Mouse (Mus musculus) lung, adult 2 months (tissue): ENCODE results near the gene Als2. TPM values are rescaled to one million over a fixed set of nuclear protein-coding genes. Genes with fewer than 3 reads are reported as not detected.
A peak's percentile ranks its signal among the peaks of the same experiment; 100 is the strongest.

ENCODE experiments used
- DNase-seq: peaks from one replicate; pipeline ENCODE4 v3.0.0; 2022
- H3K4me1 ChIP-seq: fragments of 200-500 bp; 2 replicates; pipeline ENCODE4 v1.6.1; 2011; ENCODE audit warnings: low read length; ENCODE audit not compliant: control insufficient read depth, insufficient read depth
- H3K4me3 ChIP-seq: fragments of 200-500 bp; replicated peaks from 2 replicates; pipeline ENCODE3; 2011; ENCODE audit warnings: low read depth, mild to moderate bottlenecking, control low read depth, low read length; ENCODE audit errors: extremely low read depth
- CTCF ChIP-seq: fragments of 200-500 bp; IDR thresholded peaks from 2 replicates; pipeline ENCODE4 v1.5.1; 2011; ENCODE audit warnings: mild to moderate bottlenecking, low read length, control low read depth; ENCODE audit not compliant: insufficient read depth
- POLR2A ChIP-seq: fragments of 200-500 bp; IDR thresholded peaks from 2 replicates; pipeline ENCODE4 v1.6.1; 2011; ENCODE audit warnings: low read depth, mild to moderate bottlenecking, control low read depth, low read length, borderline replicate concordance; ENCODE audit errors: extremely low read depth
- WGBS: fragments of 180-500 bp; shearing (Covaris S2); methylation state at CpG from one replicate; pipeline ENCODE4 v1.1.7; 2018; 5-methylcytosine and 5-hydroxymethylcytosine counted together
- polyA plus RNA-seq: library from polyadenylated mRNA; depleted of rRNA; stranded (reverse); fragments of >200 nt; gene quantifications from 2 replicates; pipeline ENCODE4 v1.2.3, GENCODE M21; 2012

Gene Als2
- polyA plus RNA-seq, 1 experiment = 5.4 TPM

- no peak overlapping the region for H3K4me3 ChIP-seq
- TF ChIP-seq POLR2A (no peak), CTCF (no peak)
- 11% methylated on average over 16 of the region's 18 CpGs for WGBS
- H3K4me1 ChIP-seq = 0 out of 2 replicates have a peak, but pooled peaks cover 2% of the 10 kb centered on the region
- DNase-seq = no peak
These were observed 16.4 kb upstream of the Als2 start for GRCm38 (mm10) chr1:59253301-59253909.

GRCm38 (mm10) chr1:59252762-59253161 is 15.7 kb upstream of the Als2 start:
- 0 out of 2 replicates have a peak, but pooled peaks cover 2% of the 10 kb centered on the region for H3K4me1 ChIP-seq
- peak; percentile 23 for DNase-seq
- WGBS = 21% methylated on average over 7 of the region's 7 CpGs
- H3K4me3 ChIP-seq = no peak overlapping the region
- no peak for TF ChIP-seq CTCF
- TF ChIP-seq POLR2A = no peak

GRCm38 (mm10) chr1:59247602-59248001 is 10.6 kb upstream of the Als2 start:
- no peak overlapping the region for H3K4me3 ChIP-seq
- 3% methylated on average over 9 of the region's 9 CpGs for WGBS
- no peaks in the 10 kb centered on the region for H3K4me1 ChIP-seq
- DNase-seq = peak; percentile 21
- TF ChIP-seq CTCF (peak; percentile 82), POLR2A (no peak)

- WGBS = 60% methylated on average over 2 of the region's 2 CpGs
- TF ChIP-seq POLR2A = no peak
- TF ChIP-seq CTCF = no peak
- no peak for DNase-seq
- Histone ChIP-seq H3K4me3 (no peak overlapping the region), H3K4me1 (no peaks in the 10 kb centered on the region)
These were observed 6.7 kb upstream of the Als2 start for GRCm38 (mm10) chr1:59243770-59244169.

GRCm38 (mm10) chr1:59237614-59238211 is 682 bp upstream of the Als2 start:
- H3K4me3 ChIP-seq = peak overlapping the region; percentile 87
- DNase-seq = peak; percentile 68
- H3K4me1 ChIP-seq = peaks cover 3% of the 10 kb centered on the region
- no peak for TF ChIP-seq POLR2A
- TF ChIP-seq CTCF = peak; percentile 68
- WGBS = 1% methylated on average over 19 of the region's 19 CpGs

- Histone ChIP-seq H3K4me3 (no peak overlapping the region), H3K4me1 (peaks cover 2% of the 10 kb centered on the region; the same call in 1 of the 2 replicates)
- WGBS = 62% methylated on average over 4 of the region's 4 CpGs
- DNase-seq = no peak
- TF ChIP-seq CTCF (no peak), POLR2A (no peak)
These were observed 7.8 kb downstream of the Als2 start for GRCm38 (mm10) chr1:59229187-59229586.

GRCm38 (mm10) chr1:59228552-59228951 is 8.5 kb downstream of the Als2 start:
- Histone ChIP-seq H3K4me1 (peaks cover 2% of the 10 kb centered on the region; the same call in 1 of the 2 replicates), H3K4me3 (no peak overlapping the region)
- no peak for DNase-seq
- 74% methylated on average over 7 of the region's 7 CpGs for WGBS
- TF ChIP-seq POLR2A (no peak), CTCF (no peak)

GRCm38 (mm10) chr1:59222101-59222825 is 14.8 kb downstream of the Als2 start:
- Histone ChIP-seq H3K4me1 (no peaks in the 10 kb centered on the region), H3K4me3 (no peak overlapping the region)
- WGBS = 83% methylated on average over 7 of the region's 7 CpGs
- no peak for DNase-seq
- TF ChIP-seq POLR2A (no peak), CTCF (no peak)

- H3K4me1 ChIP-seq = no peaks in the 10 kb centered on the region
- 79% methylated on average over 2 of the region's 2 CpGs for WGBS
- no peak overlapping the region for H3K4me3 ChIP-seq
- no peak for TF ChIP-seq POLR2A
- no peak for TF ChIP-seq CTCF
- DNase-seq = no peak
These were observed 15.4 kb downstream of the Als2 start for GRCm38 (mm10) chr1:59221591-59221990.
